Mouse (Mus musculus) spleen, adult 2 months (tissue): ENCODE measurements around the gene Klf13. TPM values are rescaled to one million over a fixed set of nuclear protein-coding genes. Genes with fewer than 3 reads are reported as not detected.

Experiments used
- DNase-seq, 2 experiments: peaks; one replicate each; pipeline versions ENCODE4 v3.0.0 to v3.0.0-alpha.2; 2012 to 2021; ENCODE audit warnings: low spot score in 2 of 2, low read depth in 1 of 2
- H3K27ac ChIP-seq: fragments of 200-500 bp; 2 replicates; pipeline ENCODE4 v1.5.1; 2012; ENCODE audit warnings: low read length, inconsistent platforms; ENCODE audit not compliant: insufficient read depth
- H3K27me3 ChIP-seq: fragments of 200-500 bp; 2 replicates; pipeline ENCODE4 v1.6.1; 2012; ENCODE audit warnings: mild to moderate bottlenecking, moderate library complexity, low read length, inconsistent platforms; ENCODE audit not compliant: control insufficient read depth, insufficient read depth
- H3K36me3 ChIP-seq: fragments of 200-500 bp; 2 replicates; pipeline ENCODE4 v1.6.1; 2012; ENCODE audit warnings: mild to moderate bottlenecking, low read length, inconsistent platforms; ENCODE audit not compliant: control insufficient read depth, insufficient read depth
- H3K4me1 ChIP-seq: fragments of 200-500 bp; 2 replicates; pipeline ENCODE4 v1.6.1; 2011; ENCODE audit warnings: inconsistent platforms; ENCODE audit not compliant: control insufficient read depth, insufficient read depth, insufficient read length
- H3K4me3 ChIP-seq: fragments of 200-500 bp; 2 replicates; pipeline ENCODE4 v1.5.1; 2011; ENCODE audit warnings: mild to moderate bottlenecking, inconsistent platforms; ENCODE audit not compliant: insufficient read depth, insufficient read length; ENCODE audit errors: extremely low read depth
- CTCF ChIP-seq: fragments of 200-500 bp; IDR thresholded peaks from 2 replicates; pipeline ENCODE4 v1.5.1; 2011; ENCODE audit warnings: mild to moderate bottlenecking, inconsistent platforms; ENCODE audit not compliant: insufficient read depth, insufficient read length, insufficient replicate concordance; ENCODE audit errors: extremely low read depth
- POLR2A ChIP-seq: fragments of 200-500 bp; IDR thresholded peaks from 2 replicates; pipeline ENCODE4 v1.6.1; 2011; ENCODE audit warnings: low read depth, low read length, inconsistent platforms
- WGBS: fragments of 180-500 bp; shearing (Covaris S2); methylation state at CpG from one replicate; pipeline ENCODE4 v1.1.7; 2018; 5-methylcytosine and 5-hydroxymethylcytosine counted together
- polyA plus RNA-seq: library from polyadenylated mRNA; depleted of rRNA; stranded (reverse); fragments of >200 nt; gene quantifications from 2 replicates; pipeline ENCODE4 v1.2.3, GENCODE M21; 2012

Klf13 gene
- polyA plus RNA-seq, 1 experiment: 72.0 TPM

GRCm38 (mm10) chr7:63910225-63910624, 28.5 kb downstream of the Klf13 start:
- Histone ChIP-seq H3K27me3 (no peaks in the 10 kb centered on the region), H3K4me1 (peaks cover 62% of the 10 kb centered on the region; the same call in 1 of the 2 replicates), H3K27ac (peak overlapping the region; percentile 91), H3K36me3 (no peaks in the 10 kb centered on the region), H3K4me3 (no peak overlapping the region)
- no peak for TF ChIP-seq POLR2A
- TF ChIP-seq CTCF: no peak
- WGBS: 56% methylated on average over 5 of the region's 5 CpGs
- DNase-seq: no peak

DNA sequence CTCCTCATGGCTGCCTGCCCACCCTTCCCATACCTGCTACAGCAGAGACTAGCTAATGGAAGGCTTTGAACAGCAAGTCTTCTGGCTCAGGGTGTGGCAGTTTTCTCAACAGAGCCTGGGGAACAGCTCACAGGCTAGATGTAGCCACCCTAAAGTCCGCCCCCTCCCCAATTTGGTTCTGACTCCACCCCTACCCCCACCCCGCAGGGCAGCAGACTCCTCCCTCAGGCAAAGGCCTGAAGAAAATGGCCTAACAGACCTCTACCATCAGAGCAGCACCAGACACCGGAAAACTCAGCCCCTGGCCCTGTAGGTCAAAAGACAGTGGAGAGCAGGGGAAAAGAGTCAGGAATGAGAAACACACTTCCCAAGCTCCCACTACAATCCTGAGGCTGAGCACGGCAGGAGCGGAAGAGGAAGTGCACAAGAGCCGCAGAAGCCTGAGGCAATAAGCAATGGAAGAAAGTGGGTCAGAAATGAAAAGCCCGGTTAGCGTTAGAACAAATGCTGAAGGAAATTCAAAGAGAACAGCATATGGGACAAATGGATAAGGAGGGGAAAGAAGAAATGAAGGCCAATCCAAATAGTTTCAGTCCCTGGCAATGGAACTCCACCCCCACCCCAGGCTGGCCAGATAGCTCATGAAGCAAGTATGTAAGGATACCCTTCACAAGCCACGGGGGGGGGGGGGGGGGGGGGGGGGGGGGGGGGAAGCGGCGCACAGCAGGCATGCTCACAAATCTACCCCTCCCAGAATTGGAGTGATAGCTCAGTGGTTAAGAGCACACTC, 30.0 kb downstream of the Klf13 start:
- no peak overlapping the region for H3K4me3 ChIP-seq
- peak overlapping the region; percentile 62 for H3K27ac ChIP-seq
- TF ChIP-seq POLR2A (no peak), CTCF (no peak)
- no peaks in the 10 kb centered on the region for H3K27me3 ChIP-seq
- WGBS: 62% methylated on average over 11 of the region's 11 CpGs
- DNase-seq: no peak
- H3K4me1 ChIP-seq: peaks cover 53% of the 10 kb centered on the region; the same call in 1 of the 2 replicates
- no peaks in the 10 kb centered on the region for H3K36me3 ChIP-seq

DNA sequence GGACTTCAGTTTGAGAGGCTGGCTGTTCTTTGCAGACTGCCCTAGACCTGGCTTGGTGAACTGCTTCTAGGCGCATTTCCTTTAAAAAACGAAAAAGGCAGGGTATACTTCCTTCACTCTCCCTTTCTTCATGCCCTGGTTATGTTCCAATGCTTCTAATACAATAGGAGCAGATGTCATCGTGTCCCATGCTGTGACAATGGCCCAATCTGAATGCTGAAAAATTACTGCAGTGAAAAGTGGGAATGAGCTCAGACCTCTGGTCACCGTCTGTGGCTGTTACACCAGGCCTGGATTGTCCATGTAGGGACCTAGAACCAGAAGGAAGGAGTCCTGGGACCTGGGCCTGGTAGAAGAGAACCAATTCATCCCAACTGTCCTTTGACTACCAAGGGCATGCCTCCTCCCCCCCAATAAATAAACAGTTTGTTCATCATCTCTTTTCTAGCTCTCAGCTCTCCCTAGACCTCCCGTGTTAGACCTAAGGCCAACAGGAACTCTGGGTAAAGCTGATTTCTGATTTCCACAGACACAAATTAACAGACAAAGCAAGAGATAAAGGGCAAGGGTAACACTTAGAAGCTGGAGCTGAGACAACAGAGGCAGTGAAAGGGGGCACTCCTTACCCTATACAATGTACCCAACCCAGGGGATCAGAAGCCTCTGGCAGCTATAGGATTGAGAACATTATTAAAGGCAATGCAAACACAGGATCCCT, 30.8 kb downstream of the Klf13 start:
- Histone ChIP-seq H3K4me3 (no peak overlapping the region), H3K27ac (peak overlapping the region; percentile 29; the same call in 1 of the 2 replicates), H3K27me3 (no peaks in the 10 kb centered on the region), H3K36me3 (no peaks in the 10 kb centered on the region), H3K4me1 (peaks cover 52% of the 10 kb centered on the region)
- 74% methylated on average over 5 of the region's 5 CpGs for WGBS
- no peak for TF ChIP-seq POLR2A
- TF ChIP-seq CTCF: no peak
- no peak for DNase-seq

DNA sequence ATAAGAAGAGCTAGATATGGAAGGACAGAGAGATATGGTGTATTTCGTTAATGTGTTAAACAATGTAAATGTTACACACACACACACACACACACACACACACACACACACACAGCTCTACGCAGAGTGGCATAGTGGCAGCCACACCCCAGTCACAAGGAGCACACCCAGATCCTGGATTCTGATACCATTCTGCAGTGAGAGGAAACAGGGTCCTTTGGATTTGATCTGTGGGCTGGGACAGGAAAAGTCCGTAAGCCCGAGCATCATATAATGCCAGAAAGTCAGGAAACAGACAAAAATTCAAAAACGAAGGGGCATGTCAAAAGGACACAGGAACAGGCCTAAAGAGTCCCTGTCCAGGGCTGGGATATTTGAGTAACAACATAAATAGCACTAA, 33.1 kb downstream of the Klf13 start:
- 52% methylated on average over 5 of the region's 5 CpGs for WGBS
- H3K27ac ChIP-seq: peak overlapping the region; percentile 65
- H3K36me3 ChIP-seq: no peaks in the 10 kb centered on the region
- no peak overlapping the region for H3K4me3 ChIP-seq
- peaks cover 48% of the 10 kb centered on the region for H3K4me1 ChIP-seq
- DNase-seq: no peak
- H3K27me3 ChIP-seq: no peaks in the 10 kb centered on the region
- TF ChIP-seq CTCF: no peak
- TF ChIP-seq POLR2A: no peak

DNA sequence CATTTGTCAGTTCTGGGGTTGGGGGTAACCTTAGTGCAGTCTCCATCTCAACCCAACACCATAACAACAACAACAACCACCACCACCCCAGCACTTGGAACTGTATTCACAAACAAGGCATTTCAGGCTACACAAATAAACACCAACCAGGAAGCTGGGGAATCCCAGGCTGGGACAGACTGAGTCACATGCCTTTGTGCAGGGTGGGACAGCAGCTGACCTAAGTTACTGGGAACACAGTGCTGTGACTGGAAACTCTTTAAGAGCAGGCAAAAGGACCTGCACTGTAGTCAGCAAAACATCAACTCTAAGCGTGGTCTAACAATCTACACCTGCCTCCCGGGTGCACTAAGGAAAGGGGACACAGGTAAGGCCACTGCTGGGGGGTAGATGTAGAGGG, 33.5 kb downstream of the Klf13 start:
- no peak for TF ChIP-seq POLR2A
- no peak for TF ChIP-seq CTCF
- no peaks in the 10 kb centered on the region for H3K27me3 ChIP-seq
- H3K4me1 ChIP-seq: peaks cover 44% of the 10 kb centered on the region
- DNase-seq: no peak
- 93% methylated on average over 2 of the region's 2 CpGs for WGBS
- H3K4me3 ChIP-seq: no peak overlapping the region
- H3K27ac ChIP-seq: peak overlapping the region; percentile 65
- H3K36me3 ChIP-seq: no peaks in the 10 kb centered on the region

GRCm38 (mm10) chr7:63903635-63904380, 34.9 kb downstream of the Klf13 start:
- Histone ChIP-seq H3K4me1 (peaks cover 41% of the 10 kb centered on the region), H3K4me3 (no peak overlapping the region), H3K27me3 (no peaks in the 10 kb centered on the region), H3K27ac (0 out of 2 replicates have a peak overlapping the region, but pooled peaks have one; percentile 23), H3K36me3 (no peaks in the 10 kb centered on the region)
- DNase-seq: no peak
- WGBS: 63% methylated on average over 9 of the region's 9 CpGs
- TF ChIP-seq CTCF: no peak
- no peak for TF ChIP-seq POLR2A
